Mouse (Mus musculus): Measurements from ENCODE around the gene Lsm14a. TPM values are rescaled to one million over a fixed set of nuclear protein-coding genes. Genes with fewer than 3 reads are reported as not detected.
"Not testable (repeated sequence)": the region's sequence is repeated elsewhere in the genome, so short reads cannot be mapped to it uniquely, and the experiment has no call there.

Gene Lsm14a
- total RNA-seq, 1 experiment from 2014 or later: 94.4 TPM

GRCm38 (mm10) chr7:34382803-34383202 is 10.3 kb downstream of the Lsm14a start:
- no peak for ATAC-seq (replicated peaks; ENCODE audit: insufficient number of reproducible peaks, low FRiP score, low TSS enrichment, poor library complexity, severe bottlenecking)

GRCm38 (mm10) chr7:34381733-34382132 is 11.4 kb downstream of the Lsm14a start:
- ATAC-seq (replicated peaks; ENCODE audit: insufficient number of reproducible peaks, low FRiP score, low TSS enrichment, poor library complexity, severe bottlenecking): no peak

- no peak for ATAC-seq (replicated peaks; ENCODE audit: insufficient number of reproducible peaks, low FRiP score, low TSS enrichment, poor library complexity, severe bottlenecking)
Measured at GRCm38 (mm10) chr7:34380311-34380710, 12.8 kb downstream of the Lsm14a start.

- no peak for ATAC-seq (replicated peaks; ENCODE audit: insufficient number of reproducible peaks, low FRiP score, low TSS enrichment, poor library complexity, severe bottlenecking)
Measured at GRCm38 (mm10) chr7:34373906-34374305, 19.2 kb downstream of the Lsm14a start.

- ATAC-seq (replicated peaks; ENCODE audit: insufficient number of reproducible peaks, low FRiP score, low TSS enrichment, poor library complexity, severe bottlenecking): no peak
Measured at GRCm38 (mm10) chr7:34355629-34356028, 37.5 kb downstream of the Lsm14a start.

GRCm38 (mm10) chr7:34351997-34352396 is 41.1 kb downstream of the Lsm14a start:
- ATAC-seq (replicated peaks; ENCODE audit: insufficient number of reproducible peaks, low FRiP score, low TSS enrichment, poor library complexity, severe bottlenecking): no peak

- ATAC-seq (replicated peaks; ENCODE audit: insufficient number of reproducible peaks, low FRiP score, low TSS enrichment, poor library complexity, severe bottlenecking): no peak
Measured at GRCm38 (mm10) chr7:34350166-34350565, 42.9 kb downstream of the Lsm14a start.

GRCm38 (mm10) chr7:34348011-34348410 is 45.1 kb downstream of the Lsm14a start:
- no peak for ATAC-seq (replicated peaks; ENCODE audit: insufficient number of reproducible peaks, low FRiP score, low TSS enrichment, poor library complexity, severe bottlenecking)

GRCm38 (mm10) chr7:34347041-34347440 is 46.1 kb downstream of the Lsm14a start:
- ATAC-seq (replicated peaks; ENCODE audit: insufficient number of reproducible peaks, low FRiP score, low TSS enrichment, poor library complexity, severe bottlenecking): no peak

GRCm38 (mm10) chr7:34346505-34346904 is 46.6 kb downstream of the Lsm14a start:
- ATAC-seq (replicated peaks; ENCODE audit: insufficient number of reproducible peaks, low FRiP score, low TSS enrichment, poor library complexity, severe bottlenecking): no peak

- no peak for ATAC-seq (replicated peaks; ENCODE audit: insufficient number of reproducible peaks, low FRiP score, low TSS enrichment, poor library complexity, severe bottlenecking)
Measured at GRCm38 (mm10) chr7:34342040-34342793, 50.9 kb downstream of the Lsm14a start.

GRCm38 (mm10) chr7:34340841-34341240 is 52.3 kb downstream of the Lsm14a start:
- no peak for ATAC-seq (replicated peaks; ENCODE audit: insufficient number of reproducible peaks, low FRiP score, low TSS enrichment, poor library complexity, severe bottlenecking)

- ATAC-seq (replicated peaks; ENCODE audit: insufficient number of reproducible peaks, low FRiP score, low TSS enrichment, poor library complexity, severe bottlenecking): no peak
Measured at GRCm38 (mm10) chr7:34339164-34339489, 54.0 kb downstream of the Lsm14a start.

GRCm38 (mm10) chr7:34338445-34339163 is 54.5 kb downstream of the Lsm14a start:
- ATAC-seq (replicated peaks; ENCODE audit: insufficient number of reproducible peaks, low FRiP score, low TSS enrichment, poor library complexity, severe bottlenecking): no peak

GRCm38 (mm10) chr7:34337268-34337667 is 55.8 kb downstream of the Lsm14a start:
- ATAC-seq (replicated peaks; ENCODE audit: insufficient number of reproducible peaks, low FRiP score, low TSS enrichment, poor library complexity, severe bottlenecking): no peak

- ATAC-seq (replicated peaks; ENCODE audit: insufficient number of reproducible peaks, low FRiP score, low TSS enrichment, poor library complexity, severe bottlenecking): not testable (repeated sequence)
Measured at GRCm38 (mm10) chr7:34336545-34336944, 56.6 kb downstream of the Lsm14a start.

GRCm38 (mm10) chr7:34327493-34327892 is 65.6 kb downstream of the Lsm14a start:
- no peak for ATAC-seq (replicated peaks; ENCODE audit: insufficient number of reproducible peaks, low FRiP score, low TSS enrichment, poor library complexity, severe bottlenecking)

- no peak for ATAC-seq (replicated peaks; ENCODE audit: insufficient number of reproducible peaks, low FRiP score, low TSS enrichment, poor library complexity, severe bottlenecking)
Measured at GRCm38 (mm10) chr7:34324857-34325256, 68.3 kb downstream of the Lsm14a start.

GRCm38 (mm10) chr7:34324005-34324404 is 69.1 kb downstream of the Lsm14a start:
- no peak for ATAC-seq (replicated peaks; ENCODE audit: insufficient number of reproducible peaks, low FRiP score, low TSS enrichment, poor library complexity, severe bottlenecking)

GRCm38 (mm10) chr7:34323351-34323750 is 69.8 kb downstream of the Lsm14a start:
- ATAC-seq (replicated peaks; ENCODE audit: insufficient number of reproducible peaks, low FRiP score, low TSS enrichment, poor library complexity, severe bottlenecking): no peak
